Mouse (Mus musculus) c-Kit-negative CD71-positive TER-119-positive erythroid progenitor cells, embryonic 14.5 days (primary cell): ENCODE data around the gene Gm10065.
"Not testable (repeated sequence)": the region's sequence is repeated elsewhere in the genome, so short reads cannot be mapped to it uniquely, and the experiment has no call there.

Experiments used
- DNase-seq: peaks from one replicate; pipeline ENCODE4 v3.0.0-alpha.2; 2013; ENCODE audit warnings: low read depth, low spot score

Gene Gm10065

DNA sequence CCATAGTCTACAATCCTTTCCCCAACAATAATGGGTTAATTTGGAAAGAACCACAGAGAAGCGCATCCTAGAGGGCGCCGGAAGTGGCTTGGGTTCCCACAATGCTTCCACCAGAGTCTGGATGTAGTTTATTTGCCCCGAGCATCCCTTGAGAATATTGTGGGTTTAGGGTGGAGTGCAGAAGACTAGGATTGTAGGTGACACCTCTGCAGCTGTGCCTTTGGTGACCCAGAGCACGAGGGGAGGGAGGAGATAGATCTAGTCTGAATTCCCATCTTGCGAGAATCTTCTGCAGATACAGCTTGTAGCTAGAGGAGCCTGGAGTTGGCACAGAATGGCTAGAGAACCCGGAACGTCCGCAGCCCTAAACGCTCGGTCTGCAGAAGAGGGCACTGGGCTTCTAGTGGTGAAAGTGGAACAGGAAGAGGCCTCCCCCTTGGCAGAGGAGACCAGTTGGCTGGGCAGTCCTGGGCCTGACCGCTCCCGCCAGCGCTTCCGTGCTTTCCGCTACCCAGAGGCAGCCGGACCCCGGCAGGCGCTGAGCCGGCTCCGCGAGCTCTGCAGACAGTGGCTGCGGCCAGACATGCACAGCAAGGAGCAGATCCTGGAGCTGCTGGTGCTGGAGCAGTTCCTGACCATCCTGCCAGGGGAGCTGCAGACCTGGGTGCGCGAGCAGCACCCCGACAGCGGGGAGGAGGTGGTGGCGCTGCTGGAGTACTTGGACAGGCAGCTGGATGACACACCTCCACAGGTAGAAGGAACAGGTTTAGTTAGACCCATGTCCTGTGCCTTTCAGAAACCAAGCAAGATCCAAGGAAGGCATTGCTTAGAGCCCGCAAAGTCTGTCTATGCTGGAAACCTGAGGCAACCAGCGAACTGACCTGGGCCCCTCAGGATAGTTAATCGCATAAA lies at the start of gene Gm10065, which contains the start of gene Zkscan4:
Gene Gm10065, minus strand, starts transcription at position 683 of the 912 bp plus-strand sequence.
Gene Zkscan4, plus strand, starts transcription at position 149 of the 912 bp plus-strand sequence.
- not testable (repeated sequence) for DNase-seq

GRCm38 (mm10) chr13:21506221-21506649 lies 27.0 kb upstream of the Gm10065 start:
- peak; percentile 79 for DNase-seq

DNA sequence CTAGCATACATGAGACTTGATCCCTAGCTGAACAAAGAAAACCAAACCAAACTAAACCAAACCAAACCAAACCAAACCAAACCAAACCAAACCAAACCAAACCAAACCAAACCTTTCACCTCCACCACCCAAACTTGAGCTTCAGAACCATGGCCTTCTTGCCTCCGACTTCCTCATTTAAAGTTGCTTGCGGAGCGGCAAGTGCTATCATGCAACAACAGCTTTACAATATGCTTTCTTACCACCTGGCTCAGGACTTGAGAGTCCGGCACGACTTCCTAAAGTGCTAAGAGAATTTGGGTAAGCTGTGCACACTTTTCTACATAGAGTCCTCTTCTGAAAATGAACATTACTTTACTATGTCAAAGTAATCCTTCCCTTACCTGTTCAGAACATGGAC lies 23.1 kb upstream of the Gm10065 start:
- no peak for DNase-seq

DNA sequence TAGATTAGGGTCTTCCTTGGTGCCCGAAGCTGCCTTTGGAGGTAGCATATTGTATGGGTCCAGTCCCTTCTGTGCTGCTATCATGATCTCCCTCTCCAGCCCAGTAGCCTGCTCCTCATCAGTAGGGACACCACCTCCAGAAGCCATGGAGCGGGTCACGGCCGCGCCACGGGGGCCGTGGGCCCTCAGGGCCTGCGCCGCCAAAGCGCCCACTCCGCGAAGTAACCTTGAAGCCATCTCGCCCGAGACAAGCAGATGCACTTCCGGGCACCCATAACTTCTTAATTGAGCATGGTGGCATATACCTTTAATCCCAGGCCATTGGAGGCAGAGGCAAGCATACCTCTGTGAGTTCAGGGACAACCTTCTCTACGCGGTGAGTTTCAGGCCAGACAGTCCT lies 21.9 kb upstream of the Gm10065 start, which contains the start of gene Gm11273:
Gene Gm11273, minus strand, starts transcription at position 237 of the 400 bp plus-strand sequence.
- DNase-seq, result not testable (repeated sequence)

DNA sequence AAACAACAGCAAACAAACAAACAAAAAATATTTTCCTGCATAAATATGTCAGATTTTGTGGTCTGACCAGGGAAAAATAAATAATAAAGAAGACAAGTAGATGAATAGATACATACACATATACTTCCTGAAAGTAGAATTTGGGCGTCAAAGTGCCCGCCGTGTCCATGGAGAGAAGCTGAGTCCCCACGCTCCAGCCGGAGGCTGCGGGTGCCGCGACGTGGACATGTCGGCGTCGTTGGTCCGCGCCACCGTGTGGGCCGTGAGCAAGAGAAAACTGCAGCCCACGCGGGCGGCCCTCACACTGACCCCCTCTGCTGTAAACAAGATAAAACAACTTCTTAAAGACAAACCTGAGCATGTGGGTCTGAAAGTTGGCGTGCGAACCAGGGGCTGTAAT lies 15.8 kb upstream of the Gm10065 start, which contains the start of gene AK157302:
Gene AK157302, plus strand, starts transcription at position 144 of the 400 bp plus-strand sequence.
- no peak for DNase-seq

- DNase-seq, result no peak
These were observed 13.6 kb upstream of the Gm10065 start for GRCm38 (mm10) chr13:21492847-21493246.

GRCm38 (mm10) chr13:21486881-21487280 lies 7.6 kb upstream of the Gm10065 start:
- no peak for DNase-seq

DNA sequence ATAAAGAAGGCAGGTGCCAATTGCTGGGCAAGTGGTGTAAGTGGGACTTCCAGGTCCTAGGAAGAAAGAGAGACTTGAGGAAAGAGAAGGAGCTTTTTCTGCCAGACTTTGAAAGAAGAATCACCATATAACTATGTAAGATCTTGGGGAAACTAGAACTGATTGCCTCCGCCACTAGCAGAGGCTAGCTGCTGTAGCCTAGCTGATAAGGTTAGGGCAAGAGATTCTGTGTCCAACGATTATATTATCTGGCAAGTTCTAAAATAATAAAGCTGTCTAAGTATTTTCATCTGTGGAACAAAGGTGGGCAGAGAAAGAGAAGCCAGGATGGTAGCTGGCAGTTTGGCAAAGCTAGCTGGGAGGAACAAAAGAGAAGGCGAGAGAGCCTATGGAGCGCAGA lies 6.8 kb downstream of the Gm10065 start:
- DNase-seq, result no peak

GRCm38 (mm10) chr13:21469097-21469496 lies 10.1 kb downstream of the Gm10065 start:
- DNase-seq, result no peak

DNA sequence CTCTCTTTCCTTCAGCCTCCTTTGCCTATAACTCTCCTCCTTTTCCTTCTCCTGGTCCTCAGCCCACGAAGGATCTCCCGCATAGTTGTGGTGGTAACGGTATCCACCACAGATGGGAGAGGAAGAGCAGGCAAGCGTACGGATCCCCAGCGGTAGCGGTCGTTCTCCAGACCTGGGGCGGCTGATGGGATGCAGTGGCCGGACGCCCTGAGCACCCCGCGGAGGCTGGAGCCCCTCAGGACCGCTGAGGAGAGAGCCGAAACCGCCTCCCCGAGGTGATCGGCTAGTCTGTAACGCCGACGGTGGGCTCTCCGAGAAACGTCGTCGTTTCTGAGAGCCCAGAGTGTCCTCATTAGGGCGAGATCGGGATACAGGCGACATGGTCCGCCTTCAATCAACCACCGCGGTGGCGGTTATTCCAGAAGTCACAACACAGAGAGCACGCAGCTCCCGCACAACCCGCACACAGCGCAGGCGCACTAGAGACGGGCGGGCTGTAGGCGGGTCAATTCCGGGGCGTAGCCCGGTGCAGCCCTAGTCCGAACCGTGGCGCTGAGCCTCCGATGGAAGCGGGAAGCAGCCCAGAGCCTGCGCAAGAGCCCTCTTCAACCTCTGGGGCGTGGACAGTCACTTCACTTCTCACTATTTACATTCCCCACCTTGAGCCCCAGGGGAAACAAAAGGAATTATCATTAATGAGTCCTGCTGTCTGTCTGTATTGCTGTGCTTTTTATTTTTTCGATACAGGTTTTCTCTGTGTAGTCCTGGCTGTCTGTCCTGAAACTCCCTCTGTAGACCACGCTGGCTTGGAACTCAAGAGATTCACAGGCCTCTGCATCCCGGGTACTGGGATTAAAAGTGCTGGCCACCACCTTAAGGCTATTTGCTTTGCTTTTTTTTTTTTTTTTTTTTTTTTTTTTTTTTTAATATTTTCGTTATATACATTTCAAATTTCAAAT lies 10.9 kb downstream of the Gm10065 start, which contains the start of gene Nkapl:
Gene Nkapl, minus strand, starts transcription at position 449 of the 959 bp plus-strand sequence.
- DNase-seq, result peak; percentile 93

DNA sequence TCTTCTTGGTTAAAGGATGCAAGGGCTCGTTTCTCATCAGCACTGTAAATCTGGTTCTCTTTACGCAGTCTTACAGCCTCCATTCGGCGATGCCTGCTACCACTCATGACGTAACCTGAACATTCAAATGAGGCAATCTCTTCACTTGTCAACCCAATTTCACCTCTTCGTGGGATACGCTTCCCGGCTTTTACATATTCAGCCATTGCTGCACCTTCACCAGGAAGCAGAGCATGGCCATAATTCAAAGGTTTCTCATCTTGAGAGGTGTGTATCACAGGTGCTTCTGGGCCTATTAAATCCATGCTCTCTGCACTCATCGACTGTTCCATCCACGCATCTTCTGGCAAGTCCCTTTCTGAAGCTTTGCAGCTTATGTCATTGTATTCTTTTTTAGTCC lies 11.9 kb downstream of the Gm10065 start:
- no peak for DNase-seq

DNA sequence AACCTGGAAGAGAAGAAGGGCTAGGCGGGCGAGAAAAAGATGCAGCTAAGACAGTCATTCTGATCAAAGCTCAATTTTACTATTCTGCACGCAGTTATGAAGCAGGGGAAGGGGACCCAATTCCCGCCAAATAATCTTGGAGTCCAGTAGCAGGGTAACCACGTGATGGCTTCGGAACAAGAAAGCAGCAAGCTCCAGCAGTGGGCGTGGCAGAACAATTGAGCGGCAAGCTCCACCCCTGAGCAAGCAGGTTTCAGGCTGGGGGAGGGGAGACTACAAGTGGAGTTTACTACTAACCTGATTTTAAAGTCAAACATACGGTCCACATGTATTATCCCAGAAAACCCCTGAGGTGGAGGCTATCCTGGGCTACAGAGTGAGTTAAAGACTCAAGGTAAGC lies 16.7 kb downstream of the Gm10065 start:
- DNase-seq, result not testable (repeated sequence)

- DNase-seq, result no peak
These were observed 22.9 kb downstream of the Gm10065 start for GRCm38 (mm10) chr13:21456347-21456746.

GRCm38 (mm10) chr13:21454133-21454532 lies 25.1 kb downstream of the Gm10065 start:
- no peak for DNase-seq

GRCm38 (mm10) chr13:21453449-21453848 lies 25.8 kb downstream of the Gm10065 start, which contains the start of gene Zscan26:
Gene Zscan26, minus strand, starts transcription at chr13:21453730.
- DNase-seq, result peak; percentile 50

GRCm38 (mm10) chr13:21453042-21453441 lies 26.2 kb downstream of the Gm10065 start:
- no peak for DNase-seq

DNA sequence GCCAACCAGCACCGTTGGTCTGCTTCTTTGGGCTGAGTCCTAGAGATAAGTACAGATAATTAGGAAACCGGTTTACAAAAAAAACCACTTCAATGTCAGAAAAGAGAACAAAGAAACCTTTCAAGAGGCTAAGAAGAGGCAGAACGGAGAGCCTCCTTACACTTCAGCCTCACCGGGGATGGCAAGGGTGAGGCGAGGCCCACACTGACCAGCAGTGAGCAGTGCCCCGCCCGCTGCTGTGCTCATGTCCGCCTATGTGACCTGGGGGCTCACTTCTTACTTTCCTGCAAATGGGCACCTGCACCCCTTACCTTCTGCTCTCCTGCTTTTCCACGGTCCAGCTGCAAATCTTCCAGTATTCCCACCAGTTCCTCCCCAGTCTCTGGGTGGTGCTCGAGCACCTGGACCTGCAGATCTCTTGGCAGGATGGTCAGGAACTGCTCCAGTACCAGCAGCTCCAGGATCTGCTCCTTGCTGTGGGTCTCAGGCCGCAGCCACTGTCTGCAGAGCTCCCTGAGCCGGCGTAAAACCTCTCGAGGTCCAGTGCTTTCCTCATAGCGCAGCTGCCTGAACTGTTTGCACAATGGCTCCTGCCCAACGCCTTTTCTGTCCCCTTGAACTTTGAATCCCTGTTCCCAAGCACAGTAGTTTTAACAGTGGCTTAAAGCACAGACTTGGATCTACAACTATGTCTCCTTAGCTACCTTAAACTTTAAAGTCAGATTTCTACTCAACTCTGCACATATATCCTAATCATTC lies 31.2 kb downstream of the Gm10065 start:
- DNase-seq, result no peak

- no peak for DNase-seq
These were observed 32.4 kb downstream of the Gm10065 start for GRCm38 (mm10) chr13:21446796-21447195.

DNA sequence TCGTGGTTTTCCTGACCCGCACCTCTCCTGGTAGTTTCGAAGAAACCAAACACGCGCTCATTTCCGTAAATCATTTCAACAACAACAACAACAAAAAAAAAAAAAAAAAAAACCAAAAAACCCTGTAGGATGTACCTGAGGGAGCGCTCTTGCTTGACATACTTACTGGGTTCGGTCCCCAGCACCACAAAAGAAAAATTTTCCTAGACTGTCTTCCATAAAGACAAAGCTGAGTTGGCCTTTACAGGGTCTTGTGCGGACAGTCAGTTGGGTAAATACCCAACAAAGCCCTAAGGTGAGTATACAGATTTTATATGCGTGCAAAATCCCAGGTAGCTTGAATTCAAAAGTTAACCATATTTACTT lies 38.1 kb downstream of the Gm10065 start:
- DNase-seq, result no peak

DNA sequence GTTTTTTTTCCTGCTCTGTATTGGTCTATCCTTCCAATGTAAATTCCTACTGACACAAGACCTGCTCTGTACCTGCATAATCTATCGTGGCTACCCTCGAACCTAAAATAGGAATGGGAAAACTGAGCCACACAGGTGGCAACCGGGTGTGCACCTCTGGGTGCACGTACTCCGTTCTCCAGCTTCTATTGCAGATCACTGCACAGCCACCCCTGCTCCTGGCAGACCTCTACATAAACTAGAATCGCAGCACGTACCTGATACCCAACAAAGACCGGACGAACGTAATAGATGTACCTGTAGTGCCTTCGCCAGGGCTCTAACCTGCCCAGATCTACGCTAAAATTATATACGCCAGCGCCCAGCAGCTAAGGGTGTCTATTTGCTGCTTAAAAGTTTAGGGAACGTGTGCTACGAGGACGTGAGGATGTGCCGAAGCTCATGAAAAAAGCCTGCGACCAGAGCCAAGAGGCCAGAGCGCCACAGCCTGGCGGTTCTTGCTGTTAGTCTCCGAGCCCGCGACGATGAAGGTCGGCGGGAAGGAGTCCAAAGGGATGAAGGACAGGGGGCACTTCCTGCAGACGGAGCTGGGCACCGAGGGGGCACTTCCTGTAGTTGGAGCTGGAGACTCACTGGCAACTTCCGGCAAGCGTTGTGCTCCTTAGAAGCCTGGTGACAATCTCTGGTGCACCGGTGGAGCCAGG lies 38.6 kb downstream of the Gm10065 start, which contains the start of gene Pgbd1:
Gene Pgbd1, minus strand, starts transcription at position 556 of the 704 bp plus-strand sequence.
- DNase-seq, result peak; percentile 50
